Mouse (Mus musculus) ES-E14 (cell line): Measurements from ENCODE around the gene Nkapl.

Experiments used
- CHD2 ChIP-seq: IDR thresholded peaks from 2 replicates; pipeline ENCODE4 v1.6.1; 2014; ENCODE audit warnings: mild to moderate bottlenecking, low read depth, low read length, inconsistent platforms
- ZC3H11A ChIP-seq: IDR thresholded peaks from 2 replicates; pipeline ENCODE4 v1.6.1; 2012; ENCODE audit warnings: low read depth, mild to moderate bottlenecking, inconsistent platforms, low read length, borderline replicate concordance
- ZNF384 ChIP-seq: IDR thresholded peaks from 2 replicates; pipeline ENCODE4 v1.6.1; 2012; ENCODE audit warnings: low read depth, low read length, inconsistent platforms

- TF ChIP-seq ZC3H11A (no peak), ZNF384 (peak; percentile 88), CHD2 (no peak)
These were observed 27.1 kb downstream of the Nkapl start for GRCm38 (mm10) chr13:21441207-21441572.
